Mouse (Mus musculus) T-helper 1 cell (primary cell): ENCODE measurements around the gene Cntnap1.
"Not testable (repeated sequence)": the region's sequence is repeated elsewhere in the genome, so short reads cannot be mapped to it uniquely, and the experiment has no call there.

Experiments
- in situ Hi-C: fragments of 300-600 bp; cut with MboI, MseI; formaldehyde crosslinking; loops from one replicate; pipeline ENCODE4 v1.15.1; 2025; ENCODE audit warnings: high pct_unique_total_duplicates

The Cntnap1 gene

DNA sequence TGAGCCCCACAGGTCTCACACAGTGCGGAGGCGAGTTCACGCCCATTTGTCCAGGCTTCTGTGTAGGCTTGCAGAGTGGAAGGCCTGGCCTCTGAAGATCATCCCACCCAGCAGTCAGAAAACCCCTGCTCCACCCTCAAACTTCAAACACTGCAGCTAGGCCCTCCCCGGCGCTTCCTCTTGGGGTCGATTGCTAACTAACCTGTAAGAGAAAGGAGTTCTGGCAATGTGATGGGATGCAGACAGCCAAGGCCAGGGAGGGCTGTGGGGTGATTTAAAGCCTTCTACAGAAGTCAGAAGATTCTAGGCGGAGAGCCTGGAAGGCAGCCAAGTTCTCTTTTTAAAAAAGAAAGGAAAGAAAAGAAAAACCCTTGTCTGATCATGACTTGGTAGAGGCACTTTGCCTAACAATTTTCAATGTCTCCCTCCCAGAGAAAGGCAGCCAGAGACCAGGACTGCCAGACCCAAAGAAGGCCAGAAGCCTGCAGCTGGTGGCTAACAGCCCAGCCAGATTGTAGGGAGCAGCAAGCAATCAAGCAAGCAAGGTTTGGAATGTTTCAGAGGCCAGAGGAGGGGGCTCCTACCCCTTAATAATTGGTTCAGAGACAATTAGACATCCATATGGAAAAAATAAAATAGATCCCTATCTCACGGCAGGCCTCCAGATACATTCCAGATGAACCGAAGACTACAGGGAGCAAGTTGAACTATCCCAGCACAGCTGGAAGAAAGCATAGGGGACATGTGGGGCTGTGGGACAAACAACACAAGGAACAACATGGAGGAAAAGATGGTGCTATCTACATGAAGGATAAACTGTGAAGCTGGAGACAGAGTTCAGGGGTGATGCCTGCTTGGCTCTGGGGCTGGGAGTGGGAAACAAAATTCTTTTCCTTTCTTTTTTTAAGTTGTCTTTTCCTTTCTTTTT, 20.9 kb upstream of the Cntnap1 start:
- in situ Hi-C loops: no loop called here

DNA sequence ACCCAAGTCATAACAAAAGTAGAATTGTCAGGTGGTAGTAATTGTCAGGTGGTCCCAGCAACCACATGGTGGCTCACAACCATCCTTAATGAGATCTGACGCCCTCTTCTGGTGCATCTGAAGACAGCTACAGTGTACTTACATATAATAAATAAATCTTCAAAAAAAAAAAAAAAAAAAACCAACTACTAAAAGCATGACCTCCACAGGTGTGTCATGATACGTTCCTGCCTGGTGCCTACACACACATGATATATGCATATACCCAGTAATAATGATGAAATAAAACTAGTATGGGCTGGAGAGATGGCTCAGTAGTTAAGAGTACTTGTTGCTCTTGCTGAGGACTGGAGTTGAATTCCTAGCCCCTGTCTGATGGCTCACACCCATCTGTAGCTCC, 19.3 kb upstream of the Cntnap1 start:
- in situ Hi-C loops: no loop called here

DNA sequence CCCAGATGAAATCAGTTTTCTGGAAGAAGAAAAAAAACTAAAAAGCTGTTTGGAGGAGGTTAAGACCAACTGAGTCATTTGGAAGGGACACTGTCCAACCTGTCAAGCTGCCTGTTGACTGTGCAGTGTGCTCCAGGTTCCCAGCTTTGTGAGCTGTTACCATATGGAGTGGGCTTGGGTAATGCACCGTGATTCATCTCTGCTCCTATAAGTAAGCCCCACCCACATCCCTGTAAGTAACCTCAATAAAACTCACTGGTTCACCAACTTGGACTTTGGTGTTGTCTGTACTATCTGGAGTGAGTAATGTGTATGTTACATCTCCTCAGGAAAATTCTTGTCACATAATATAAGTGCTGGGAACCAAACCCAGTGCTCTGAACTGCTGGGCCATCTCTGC, 17.5 kb upstream of the Cntnap1 start:
- in situ Hi-C loops: no loop called here

DNA sequence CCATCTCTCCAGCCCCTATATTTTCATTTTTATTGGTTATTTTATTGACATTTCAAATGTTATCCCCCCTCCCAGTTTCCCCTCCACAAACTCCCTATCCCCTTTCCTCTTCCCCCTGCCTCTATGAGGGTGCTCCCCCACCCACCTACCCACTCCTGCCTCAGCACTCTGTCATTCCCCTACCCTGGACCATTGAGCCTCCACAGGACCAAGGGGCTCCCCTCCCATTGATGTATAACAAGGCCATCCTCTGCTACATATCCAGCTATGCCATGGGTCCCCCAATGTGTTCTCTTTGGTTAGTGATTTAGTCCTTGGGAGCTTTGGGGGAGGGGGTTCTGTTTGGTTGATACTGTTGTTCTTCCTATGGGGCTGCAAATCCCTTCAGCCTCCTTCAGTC, 15.7 kb upstream of the Cntnap1 start:
- in situ Hi-C loops: no loop called here

DNA sequence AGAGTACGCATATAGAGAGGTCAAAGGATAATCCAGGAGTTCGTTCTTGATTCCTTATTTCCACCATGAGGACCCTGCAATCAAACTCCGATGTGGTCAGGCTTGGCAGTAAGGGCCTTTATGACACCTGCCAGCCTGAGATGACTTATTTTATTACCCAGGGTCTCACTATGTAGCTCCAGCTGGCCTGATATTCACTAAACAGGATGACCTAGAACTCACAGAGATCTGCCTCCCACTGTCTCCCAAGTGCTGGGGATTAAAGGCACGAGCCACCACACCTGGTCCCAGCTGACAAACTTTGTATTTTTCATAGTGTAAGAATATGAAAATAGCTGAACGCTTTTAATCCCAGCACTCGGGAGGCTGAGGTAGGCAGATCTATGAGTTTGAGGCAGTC, 15.2 kb upstream of the Cntnap1 start:
- in situ Hi-C loops: no loop called here

DNA sequence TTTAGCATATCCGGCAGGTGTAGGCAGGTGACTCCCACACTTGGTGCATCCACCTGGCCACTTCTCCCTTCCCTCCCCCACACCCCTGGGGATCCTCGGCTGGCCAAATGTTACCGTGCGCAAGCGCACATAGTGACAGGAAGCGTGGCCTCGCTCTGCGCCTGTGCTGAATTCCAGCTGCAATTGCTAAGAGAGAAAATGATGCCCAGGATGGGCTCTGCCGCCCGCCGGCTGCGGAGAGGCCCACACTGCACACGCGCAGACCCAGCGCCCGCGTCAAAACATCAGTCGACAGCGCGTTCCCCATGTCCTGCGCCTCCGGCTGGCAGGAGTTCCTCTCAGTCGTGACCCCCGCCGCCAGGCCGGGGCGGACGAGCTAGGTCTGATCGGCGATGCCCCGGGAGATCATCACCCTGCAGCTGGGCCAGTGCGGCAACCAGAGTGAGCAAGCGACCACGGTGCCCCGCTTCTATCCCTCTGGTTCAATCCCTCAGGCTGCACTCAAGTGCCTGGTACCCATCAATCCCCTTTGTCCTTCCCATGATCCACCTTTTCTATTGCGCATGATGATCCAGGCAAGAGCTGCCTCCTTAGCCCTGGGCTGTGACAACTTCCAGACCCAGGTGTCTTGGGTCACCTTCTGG, 14.5 kb upstream of the Cntnap1 start, which contains the start of gene Tubg2:
TSS of gene Tubg2 (plus strand) at position 180 of the 644 bp plus-strand sequence.
- in situ Hi-C loops: no loop called here

DNA sequence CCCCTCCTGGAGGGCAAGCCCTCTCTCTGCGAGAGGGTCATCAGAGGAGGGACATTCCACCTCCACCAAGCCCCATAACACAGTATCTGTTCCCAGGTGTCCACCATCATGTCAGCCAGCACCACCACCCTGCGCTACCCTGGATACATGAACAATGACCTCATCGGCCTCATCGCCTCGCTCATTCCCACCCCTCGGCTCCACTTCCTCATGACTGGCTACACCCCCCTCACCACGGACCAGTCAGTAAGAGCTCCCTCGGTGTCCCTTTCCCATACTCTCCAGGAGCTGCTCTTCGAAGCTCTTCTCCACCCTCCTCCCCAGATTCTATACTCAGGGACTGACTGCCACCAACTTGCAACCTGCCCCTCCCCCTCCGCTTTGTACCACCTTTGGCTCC, 10.2 kb upstream of the Cntnap1 start:
- in situ Hi-C loops: not testable (repeated sequence)

DNA sequence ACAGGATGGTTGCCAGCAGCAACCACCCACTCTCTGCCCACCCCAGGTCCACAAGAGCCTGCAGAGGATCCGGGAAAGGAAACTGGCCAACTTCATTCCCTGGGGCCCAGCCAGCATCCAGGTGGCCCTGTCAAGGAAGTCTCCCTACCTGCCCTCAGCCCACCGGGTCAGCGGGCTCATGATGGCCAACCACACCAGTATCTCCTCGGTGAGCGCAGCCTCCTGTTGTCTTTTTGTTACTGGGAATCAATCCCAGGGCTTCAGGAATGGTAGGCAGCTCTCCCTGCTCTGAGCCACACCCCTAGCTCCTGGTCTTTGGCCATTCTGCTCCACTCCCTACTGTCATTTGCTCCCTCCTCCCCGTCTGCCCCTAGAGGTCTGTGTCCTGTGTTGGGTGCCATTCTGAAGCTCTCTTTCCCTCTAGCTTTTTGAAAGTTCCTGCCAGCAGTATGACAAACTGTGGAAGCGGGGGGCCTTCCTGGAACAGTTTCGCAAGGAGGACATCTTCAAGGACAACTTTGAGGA, 9.3 kb upstream of the Cntnap1 start:
- in situ Hi-C loops: not testable (repeated sequence)

DNA sequence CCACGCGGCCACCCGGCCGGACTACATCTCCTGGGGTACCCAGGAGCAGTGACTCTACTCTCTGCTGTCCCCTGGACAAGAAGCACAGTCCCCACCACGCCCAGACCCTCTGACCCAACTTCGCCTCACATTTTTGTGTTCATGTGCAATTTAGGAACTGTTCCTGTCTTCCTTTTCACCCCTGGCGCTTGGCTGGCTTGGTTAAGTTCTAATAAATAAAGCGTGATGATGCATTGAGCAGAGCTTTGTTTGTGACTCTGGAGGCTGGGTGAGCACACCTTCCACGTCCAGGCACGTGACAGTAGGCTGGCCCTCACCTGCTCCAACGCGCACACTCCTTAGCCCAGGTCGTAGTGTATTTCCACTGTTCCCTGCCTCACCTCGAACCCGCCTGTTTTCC, 8.8 kb upstream of the Cntnap1 start:
- in situ Hi-C loops: no loop called here

DNA sequence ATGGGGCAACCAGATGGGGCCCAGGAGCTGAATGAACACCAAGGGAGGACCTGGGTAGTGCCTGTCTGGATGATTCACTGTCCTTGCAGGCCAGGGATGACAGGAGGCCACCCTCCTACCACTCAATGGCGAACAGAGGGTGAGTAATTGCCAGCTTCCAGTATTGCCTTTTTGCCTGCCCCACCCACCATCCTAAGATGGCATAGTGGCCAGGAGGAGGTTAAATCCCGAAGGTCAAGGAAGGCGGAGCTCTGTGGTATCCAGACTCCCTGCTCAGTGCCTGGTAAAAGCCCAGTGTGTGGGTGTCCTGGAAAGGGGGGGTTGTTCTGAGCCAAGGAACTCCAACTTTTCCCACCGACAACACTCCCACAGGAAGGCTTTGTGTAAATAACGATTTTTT, 8.0 kb upstream of the Cntnap1 start:
- in situ Hi-C loops: no loop called here

DNA sequence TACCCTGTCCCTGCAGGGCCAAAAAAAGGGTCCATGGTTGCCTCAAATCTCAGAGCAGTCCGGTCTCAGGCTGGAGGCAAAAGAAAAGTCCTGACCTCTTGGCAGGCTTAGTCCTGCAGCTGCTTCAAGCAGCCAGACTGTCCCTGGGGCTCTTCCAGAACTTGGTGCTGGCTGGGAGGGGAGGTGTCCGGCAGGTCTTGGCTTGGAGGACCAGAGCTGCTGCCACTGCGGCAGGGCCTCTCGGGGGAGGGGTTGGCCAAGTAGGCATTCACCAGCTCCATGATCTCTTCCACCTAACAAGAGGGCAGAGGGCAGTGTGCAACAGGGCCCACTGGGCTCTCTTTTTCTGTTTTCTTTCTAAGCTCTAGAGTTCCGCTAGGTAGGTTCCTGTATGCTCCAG, 7.6 kb upstream of the Cntnap1 start:
- in situ Hi-C loops: no loop called here

DNA sequence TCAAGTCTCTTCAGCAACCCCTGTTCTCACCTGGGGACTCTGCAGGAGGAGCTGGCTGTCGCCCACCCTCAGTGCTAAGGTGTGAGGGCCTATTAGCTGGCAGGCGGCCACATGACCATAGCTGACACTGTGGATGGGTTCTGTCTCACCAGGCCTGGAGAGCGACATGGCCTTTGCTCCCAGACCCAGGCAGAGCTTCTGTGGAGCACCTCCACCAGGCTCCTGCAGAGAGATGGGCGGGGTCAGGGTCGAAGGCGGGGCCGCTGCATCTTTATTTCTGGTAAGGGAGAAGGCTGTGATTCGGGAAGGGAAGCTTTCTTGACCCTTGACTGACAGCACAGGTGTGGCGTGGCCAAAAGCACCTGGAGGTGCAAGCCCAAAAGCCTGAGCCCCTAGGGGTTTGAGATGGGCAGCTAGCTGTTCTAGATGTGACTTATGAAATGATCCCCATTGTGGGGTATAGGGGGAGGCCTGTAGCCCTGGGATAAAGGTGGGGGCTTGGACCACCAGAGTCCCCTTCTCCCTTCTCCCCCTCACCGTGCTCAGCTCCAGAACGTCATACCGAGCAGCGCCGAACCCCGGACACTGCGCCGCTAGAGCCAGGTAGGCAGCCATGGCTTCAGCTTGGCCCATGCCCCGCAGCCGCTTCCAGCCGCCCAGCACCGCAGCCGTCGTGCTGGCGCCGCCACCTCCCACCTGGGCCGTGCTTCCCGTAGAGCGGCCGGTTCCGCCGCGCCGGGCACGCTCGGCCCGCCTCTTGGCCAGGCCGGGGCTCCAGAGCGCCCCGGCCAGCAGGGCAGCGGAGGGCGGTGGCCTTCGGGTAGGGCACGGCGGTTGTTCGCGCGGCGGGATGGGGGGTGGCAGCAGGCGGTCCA, 6.6 kb upstream of the Cntnap1 start:
- in situ Hi-C loops: no loop called here

DNA sequence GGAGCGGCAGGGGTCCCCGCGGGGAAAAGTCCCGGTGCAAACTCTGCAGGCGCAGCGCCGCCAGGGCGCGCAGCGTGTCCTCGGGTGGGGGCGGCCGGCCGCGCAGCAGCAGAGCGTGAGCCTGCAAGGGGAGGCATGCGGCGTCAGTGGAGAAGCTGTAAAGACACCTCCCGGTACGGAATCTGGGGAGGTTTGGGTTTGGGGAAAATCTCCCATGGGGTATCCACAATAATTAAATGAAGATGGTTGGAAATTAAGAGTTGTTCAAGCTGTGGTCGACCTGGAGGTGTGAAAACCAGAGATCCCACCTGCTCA, 6.0 kb upstream of the Cntnap1 start:
- in situ Hi-C loops: no loop called here

DNA sequence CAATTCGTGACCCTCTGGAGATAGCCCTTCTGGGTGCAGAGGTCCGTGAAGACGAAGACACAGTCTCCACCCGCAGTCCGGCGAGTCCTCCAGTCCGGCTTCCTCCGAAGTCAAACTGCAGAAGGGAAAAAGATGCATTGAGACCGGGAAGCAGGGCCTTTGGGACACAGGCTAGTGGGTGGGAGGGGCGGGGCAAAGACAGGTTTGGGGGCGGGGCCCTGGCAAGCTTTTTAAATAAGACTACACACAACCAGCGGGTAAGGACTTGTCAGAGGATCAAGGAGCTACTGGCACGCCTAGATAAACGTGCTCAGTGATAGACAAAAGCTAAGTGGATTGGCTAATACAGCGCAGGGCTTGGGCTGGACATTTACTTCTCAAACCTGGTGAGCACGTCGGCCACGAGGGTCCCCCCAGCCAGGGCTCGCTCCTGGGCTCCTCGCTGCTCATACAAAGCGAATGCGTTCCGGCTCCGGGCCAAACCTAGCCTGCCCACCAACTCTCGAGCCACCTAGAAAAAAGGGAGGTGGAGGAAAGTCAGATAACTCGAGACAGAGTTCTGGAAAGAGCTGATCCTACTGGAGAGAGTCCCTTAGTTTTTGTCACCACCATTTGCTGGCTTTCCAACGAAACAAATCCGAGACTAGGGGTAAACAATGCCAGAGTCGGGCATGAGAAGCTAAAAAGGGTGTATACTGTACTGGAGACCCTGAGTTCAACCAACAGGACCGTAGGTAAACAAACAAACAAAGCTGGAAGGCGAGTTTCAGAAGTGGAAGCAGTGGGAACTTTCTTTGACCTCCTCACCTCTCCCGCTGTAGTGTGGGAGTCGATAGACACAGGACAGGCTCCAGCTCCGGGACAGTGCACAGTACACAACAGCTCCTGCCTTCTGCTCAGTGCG, 5.4 kb upstream of the Cntnap1 start:
- in situ Hi-C loops: no loop called here

DNA sequence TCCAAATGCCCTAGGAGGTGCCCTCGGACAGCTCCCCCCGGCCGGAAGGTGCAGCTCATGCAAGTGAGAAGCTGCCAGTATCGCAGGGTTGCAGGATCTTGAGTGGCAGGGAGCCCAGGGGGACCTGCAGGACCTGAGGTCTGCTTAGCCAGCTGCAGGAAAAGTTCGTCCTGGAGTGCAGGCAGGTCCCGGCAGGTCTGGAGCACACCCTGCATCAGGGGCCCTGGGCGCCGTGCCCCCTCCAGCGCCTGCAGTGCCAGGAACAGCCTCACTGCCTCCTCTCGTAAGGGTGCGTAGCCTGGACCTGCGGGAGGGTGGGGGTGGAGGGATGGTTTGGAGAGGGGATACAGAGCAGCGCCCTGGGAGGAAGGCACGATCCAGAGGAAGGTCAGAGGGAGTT, 4.0 kb upstream of the Cntnap1 start:
- in situ Hi-C loops: no loop called here

DNA sequence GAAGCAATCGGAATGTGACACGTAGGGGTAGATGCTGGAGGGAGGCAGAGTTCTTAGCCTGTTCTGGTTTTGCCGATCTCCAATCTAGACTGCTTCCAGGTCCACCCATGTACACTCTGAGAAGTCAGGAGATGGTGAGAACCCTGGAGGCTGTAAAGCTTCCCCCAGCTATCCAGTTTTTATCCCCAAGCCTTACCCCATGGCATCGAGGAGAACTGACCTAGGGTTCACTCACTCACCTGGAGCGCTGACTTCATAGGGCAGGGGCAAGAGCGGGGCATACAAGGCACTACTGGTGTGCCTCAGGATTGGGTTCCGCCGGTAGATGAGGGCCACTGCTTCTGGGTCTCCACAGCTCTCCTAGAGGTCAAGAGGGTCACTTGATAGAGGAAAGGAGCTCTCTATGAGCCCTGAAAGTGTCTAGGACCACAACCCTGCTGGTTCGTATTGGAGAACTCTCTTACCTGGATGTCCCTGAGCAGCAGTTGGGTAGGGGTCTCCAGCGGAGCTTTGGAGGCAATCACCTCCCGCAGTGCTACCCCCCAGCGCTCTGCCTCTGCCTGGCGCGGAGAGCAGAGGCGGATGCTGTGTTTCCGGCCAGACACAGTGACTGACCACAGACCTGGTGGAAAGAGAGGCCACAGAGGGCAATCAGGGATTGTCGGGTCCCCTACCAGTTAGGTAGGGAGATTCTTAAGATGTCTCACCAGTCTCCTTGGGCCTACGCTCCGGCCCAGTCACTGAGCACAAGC, 2.9 kb upstream of the Cntnap1 start:
- in situ Hi-C loops: no loop called here

DNA sequence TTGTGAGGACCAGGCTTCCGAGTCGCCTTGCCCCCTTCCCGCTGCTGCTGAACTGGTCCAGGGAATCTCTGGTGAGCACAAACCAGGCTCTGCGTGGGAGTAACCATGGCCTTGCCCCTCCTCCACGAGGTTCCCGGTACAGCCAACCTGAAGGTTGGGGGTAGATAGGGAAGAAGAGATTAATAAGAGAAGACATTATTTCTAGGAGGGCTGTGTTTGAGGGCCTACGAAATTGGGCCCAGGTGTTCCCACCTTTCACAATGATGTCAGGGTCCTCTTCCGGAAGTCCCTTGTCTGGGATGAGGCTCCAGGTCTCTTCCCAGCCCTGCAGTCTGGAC, 2.4 kb upstream of the Cntnap1 start:
- in situ Hi-C loops: no loop called here

DNA sequence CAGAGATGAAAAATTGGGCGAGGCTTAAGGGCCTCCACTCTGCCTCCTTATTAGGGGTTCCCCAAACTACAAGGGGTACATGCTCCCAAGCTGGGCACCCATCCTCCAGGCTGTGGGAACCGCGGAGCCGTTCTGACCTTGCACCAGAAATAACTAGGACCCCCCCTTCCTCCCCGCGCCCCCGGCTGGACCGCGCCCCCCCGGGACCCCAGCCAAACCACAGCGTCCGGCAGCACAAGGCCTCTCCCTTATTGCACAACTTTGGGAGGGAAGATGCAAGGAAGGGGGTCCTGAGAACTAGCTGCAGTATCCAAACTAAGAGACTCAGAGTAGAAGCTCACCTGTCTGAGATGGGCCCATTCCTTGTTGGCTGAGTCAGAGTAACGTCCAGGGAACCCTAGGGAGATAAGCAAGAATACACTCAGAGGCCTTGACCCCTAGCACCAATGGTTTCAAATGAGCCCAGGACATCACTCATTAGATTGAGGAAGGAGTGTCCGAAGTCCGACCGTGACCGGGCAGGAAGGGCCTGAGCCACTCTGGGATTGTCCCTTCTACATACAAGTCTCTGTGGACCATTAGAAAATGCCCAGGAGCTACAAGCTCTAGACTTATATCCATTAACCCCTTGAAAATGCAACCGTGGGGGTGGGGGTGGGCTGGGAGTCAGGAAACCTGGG, 1.9 kb upstream of the Cntnap1 start:
- in situ Hi-C loops: no loop called here

DNA sequence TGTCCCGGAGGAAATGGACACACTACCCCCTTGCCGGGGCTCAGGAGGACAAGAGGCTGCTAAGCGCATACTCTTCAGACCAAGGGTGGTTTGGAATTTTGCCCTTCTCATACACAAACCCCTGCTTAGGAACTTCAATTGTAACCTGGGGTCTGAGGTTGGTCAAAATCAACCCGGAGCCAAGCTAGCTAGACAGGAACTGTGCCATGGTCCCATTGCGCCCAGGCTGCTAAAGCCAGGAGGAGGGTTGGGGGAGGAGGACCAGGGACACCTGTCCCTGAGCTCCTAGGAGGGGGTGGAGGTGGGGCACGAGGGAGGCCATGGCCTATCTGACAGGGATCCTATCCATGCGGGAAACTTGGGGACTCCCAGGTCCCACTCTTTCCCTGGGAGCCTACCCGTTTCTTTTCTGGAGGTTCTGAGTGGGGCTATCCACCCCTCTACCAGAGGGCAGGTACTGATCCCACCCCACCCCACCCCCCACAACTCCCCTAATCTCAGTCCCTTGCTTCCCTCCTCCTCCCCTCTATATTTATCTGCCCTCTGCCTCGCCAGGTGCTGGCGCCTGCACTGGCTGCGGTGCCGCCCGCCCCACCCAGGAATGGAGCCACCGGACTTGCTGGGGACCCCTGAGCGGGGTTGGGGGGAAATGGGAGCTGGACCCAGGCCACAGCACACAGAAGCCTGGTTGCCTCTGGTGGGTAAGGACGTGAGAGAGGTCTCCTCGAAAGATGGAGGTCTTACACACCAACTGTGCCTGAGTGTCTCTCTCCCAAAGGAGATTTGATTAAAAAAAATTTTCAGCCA, 819 bp upstream of the Cntnap1 start:
- in situ Hi-C loops: loop anchor here (5.0 kb wide), 1 partner anchor 87 kb away; the partner anchor contains the start of gene Coasy
